Mouse (Mus musculus): ENCODE results near the gene Dnajc22. TPM values are rescaled to one million over a fixed set of nuclear protein-coding genes. Genes with fewer than 3 reads are reported as not detected.

The Dnajc22 gene
- 12.7 TPM for polyA plus RNA-seq (2014; fragmentation: Illumina TruSeq; extraction: RNeasy Lipid Tissue Mini Kit (QIAGEN cat#74804); ENCODE audit: low read depth, low replicate concordance)

DNA sequence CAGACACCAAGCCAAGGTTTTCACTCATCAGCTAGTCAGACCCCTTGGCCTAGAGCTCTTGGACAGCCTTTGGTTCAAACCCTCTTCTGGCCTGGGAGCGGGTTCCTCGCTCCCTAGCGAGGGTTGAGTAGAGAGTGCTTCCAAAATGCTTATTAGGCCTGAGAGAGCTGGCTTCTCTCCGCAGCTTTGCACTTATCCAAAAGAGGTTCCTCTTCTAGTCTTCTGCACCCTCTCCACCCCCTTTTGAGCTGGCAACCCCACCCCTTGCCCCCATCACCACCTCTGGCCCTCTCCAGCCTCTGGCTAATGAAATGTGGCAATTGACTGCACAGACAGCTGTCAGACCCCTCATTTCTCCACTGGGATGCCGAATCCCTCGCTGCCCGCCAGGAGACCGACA, at the start of gene Dnajc22:
TSS of gene Dnajc22 (plus strand) at position 301 of the 400 bp plus-strand sequence.

GRCm38 (mm10) chr15:99055040-99055439, 37.9 kb upstream of the Dnajc22 start, which contains the start of gene Prph:
Gene Prph (plus strand): TSS chr15:99055174.

GRCm38 (mm10) chr15:99074019-99074599, 18.9 kb upstream of the Dnajc22 start, which contains the start of gene Troap:
Gene Troap (plus strand): TSS chr15:99074575.

GRCm38 (mm10) chr15:99087253-99088075, 5.5 kb upstream of the Dnajc22 start, which contains the start of gene C1ql4:
Gene C1ql4 (minus strand): TSS chr15:99087817.

DNA sequence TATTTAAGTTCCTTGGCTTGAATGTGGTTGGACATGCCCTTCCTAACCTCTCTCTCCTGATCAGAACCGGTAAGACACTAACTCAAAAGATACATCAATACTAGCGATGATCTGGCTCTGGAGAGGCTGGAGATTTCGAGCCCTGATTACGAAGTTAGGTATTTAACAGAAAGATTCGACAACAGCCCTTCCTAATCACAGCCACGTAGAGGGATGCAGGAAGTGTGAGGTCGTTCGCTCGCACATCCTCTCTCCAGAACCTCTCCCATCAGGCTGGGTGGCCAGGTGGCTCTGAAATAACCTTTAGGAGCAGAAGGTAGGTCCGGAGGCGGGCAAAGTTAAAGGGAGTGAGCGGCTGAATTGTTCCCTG, 32.7 kb downstream of the Dnajc22 start, which contains the start of gene Spats2:
TSS of gene Spats2 (plus strand) at position 206 of the 370 bp plus-strand sequence.

Other genes starting within 250 kb of the Dnajc22 start
- 1.3 TPM for gene Kmt2d, start 222.0 kb upstream of the Dnajc22 start, polyA plus RNA-seq (2014; fragmentation: Illumina TruSeq; extraction: RNeasy Lipid Tissue Mini Kit (QIAGEN cat#74804); ENCODE audit: low read depth, low replicate concordance)
- gene Rhebl1, start 198.6 kb upstream of the Dnajc22 start, polyA plus RNA-seq (2014; fragmentation: Illumina TruSeq; extraction: RNeasy Lipid Tissue Mini Kit (QIAGEN cat#74804); ENCODE audit: low read depth, low replicate concordance) = 4.1 TPM
- gene Dhh, start 194.6 kb upstream of the Dnajc22 start, polyA plus RNA-seq (2014; fragmentation: Illumina TruSeq; extraction: RNeasy Lipid Tissue Mini Kit (QIAGEN cat#74804); ENCODE audit: low read depth, low replicate concordance) = 0.24 TPM
- gene Lmbr1l, start 174.9 kb upstream of the Dnajc22 start, polyA plus RNA-seq (2014; fragmentation: Illumina TruSeq; extraction: RNeasy Lipid Tissue Mini Kit (QIAGEN cat#74804); ENCODE audit: low read depth, low replicate concordance) = 4.0 TPM
- 20.2 TPM for gene Tuba1b, start 158.6 kb upstream of the Dnajc22 start, polyA plus RNA-seq (2014; fragmentation: Illumina TruSeq; extraction: RNeasy Lipid Tissue Mini Kit (QIAGEN cat#74804); ENCODE audit: low read depth, low replicate concordance)
- gene Gm49450, start 139.6 kb upstream of the Dnajc22 start, polyA plus RNA-seq (2014; fragmentation: Illumina TruSeq; extraction: RNeasy Lipid Tissue Mini Kit (QIAGEN cat#74804); ENCODE audit: low read depth, low replicate concordance) = not detected
- 20.8 TPM for gene Tuba1a, start 139.5 kb upstream of the Dnajc22 start, polyA plus RNA-seq (2014; fragmentation: Illumina TruSeq; extraction: RNeasy Lipid Tissue Mini Kit (QIAGEN cat#74804); ENCODE audit: low read depth, low replicate concordance)
- gene Tuba1c, start 63.3 kb upstream of the Dnajc22 start, polyA plus RNA-seq (2014; fragmentation: Illumina TruSeq; extraction: RNeasy Lipid Tissue Mini Kit (QIAGEN cat#74804); ENCODE audit: low read depth, low replicate concordance) = 7.2 TPM
- gene Prph, start 38.0 kb upstream of the Dnajc22 start, polyA plus RNA-seq (2014; fragmentation: Illumina TruSeq; extraction: RNeasy Lipid Tissue Mini Kit (QIAGEN cat#74804); ENCODE audit: low read depth, low replicate concordance) = not detected
- not detected for gene Troap, start 18.6 kb upstream of the Dnajc22 start, polyA plus RNA-seq (2014; fragmentation: Illumina TruSeq; extraction: RNeasy Lipid Tissue Mini Kit (QIAGEN cat#74804); ENCODE audit: low read depth, low replicate concordance)
- not detected for gene C1ql4, start 5.4 kb upstream of the Dnajc22 start, polyA plus RNA-seq (2014; fragmentation: Illumina TruSeq; extraction: RNeasy Lipid Tissue Mini Kit (QIAGEN cat#74804); ENCODE audit: low read depth, low replicate concordance)
- gene Spats2, start 32.7 kb downstream of the Dnajc22 start, polyA plus RNA-seq (2014; fragmentation: Illumina TruSeq; extraction: RNeasy Lipid Tissue Mini Kit (QIAGEN cat#74804); ENCODE audit: low read depth, low replicate concordance) = 22.5 TPM
- not detected for gene Kcnh3, start 131.7 kb downstream of the Dnajc22 start, polyA plus RNA-seq (2014; fragmentation: Illumina TruSeq; extraction: RNeasy Lipid Tissue Mini Kit (QIAGEN cat#74804); ENCODE audit: low read depth, low replicate concordance)
- 1.3 TPM for gene Mcrs1, start 158.8 kb downstream of the Dnajc22 start, polyA plus RNA-seq (2014; fragmentation: Illumina TruSeq; extraction: RNeasy Lipid Tissue Mini Kit (QIAGEN cat#74804); ENCODE audit: low read depth, low replicate concordance)
- gene Prpf40b, start 201.9 kb downstream of the Dnajc22 start, polyA plus RNA-seq (2014; fragmentation: Illumina TruSeq; extraction: RNeasy Lipid Tissue Mini Kit (QIAGEN cat#74804); ENCODE audit: low read depth, low replicate concordance) = 2.8 TPM
- not detected for gene Fam186b, start 202.7 kb downstream of the Dnajc22 start, polyA plus RNA-seq (2014; fragmentation: Illumina TruSeq; extraction: RNeasy Lipid Tissue Mini Kit (QIAGEN cat#74804); ENCODE audit: low read depth, low replicate concordance)

All from kidney, adult 10 weeks (tissue).